Mouse (Mus musculus): ENCODE measurements around the gene Mfsd8. TPM values are rescaled to one million over a fixed set of nuclear protein-coding genes. Genes with fewer than 3 reads are reported as not detected.

Gene Mfsd8
- 3.9 and 13.7 TPM in 2 replicates for polyA plus RNA-seq (2012; rRNA removed; ENCODE audit: low replicate concordance)

GRCm38 (mm10) chr3:40846473-40846956, at the start of gene Mfsd8:
TSS of gene Mfsd8 (minus strand) at chr3:40846886.

DNA sequence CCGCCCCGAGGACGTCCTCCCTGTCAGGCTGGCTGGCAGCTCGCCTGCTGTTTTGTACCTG, 101 bp upstream of the Mfsd8 start, which contains the start of gene Abhd18:
Gene Abhd18 (plus strand): TSS at position 14 of the 61 bp plus-strand sequence.

DNA sequence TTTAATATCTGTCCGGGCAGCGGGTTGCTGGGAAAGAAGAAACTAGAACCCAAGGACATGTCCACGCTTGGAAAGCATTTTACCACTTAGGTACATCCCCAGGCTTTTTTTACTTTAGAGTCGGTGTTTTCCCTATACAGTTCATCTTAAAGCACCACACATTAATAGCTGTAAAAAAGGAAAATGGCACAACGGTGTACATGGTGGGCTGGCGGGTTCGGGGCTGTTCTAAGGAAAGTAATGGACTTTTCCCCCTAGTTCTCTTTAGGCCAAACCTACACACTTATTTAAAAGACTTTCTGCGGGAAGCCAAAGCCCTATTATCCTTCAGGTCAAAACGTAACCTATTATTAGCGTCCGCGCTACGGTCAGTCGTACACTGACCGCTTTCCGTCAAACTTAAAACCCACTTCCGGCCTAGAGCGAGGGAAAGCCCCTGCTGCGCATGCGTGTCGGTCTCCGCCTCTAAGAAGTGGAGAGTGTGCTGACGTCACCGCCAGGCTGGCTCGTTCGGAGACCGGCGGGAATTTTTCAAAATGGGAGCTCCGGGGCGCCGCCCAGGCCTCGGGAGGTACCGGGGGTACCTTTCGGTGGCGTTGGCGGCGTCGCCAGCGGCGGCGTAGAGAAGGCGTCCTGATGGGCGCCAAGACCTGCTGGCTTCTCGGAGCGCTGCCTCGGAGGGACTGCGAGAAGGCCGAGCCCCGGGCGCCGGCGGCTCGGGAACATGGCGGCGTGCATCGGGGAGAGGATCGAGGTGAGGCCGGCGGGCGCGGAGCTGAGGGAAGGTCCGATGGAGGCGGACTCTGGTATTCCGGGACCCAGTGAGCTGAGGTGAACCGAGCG, 46.9 kb downstream of the Mfsd8 start, which contains the start of gene Plk4:
Gene Plk4 (plus strand): TSS at position 490 of the 843 bp plus-strand sequence.

Other genes starting within 250 kb of the Mfsd8 start
- 0.07 and 0.09 TPM in 2 replicates for gene Slc25a31, start 138.0 kb downstream of the Mfsd8 start, polyA plus RNA-seq (2012; rRNA removed; ENCODE audit: low replicate concordance)
- gene Hspa4l, start 102.4 kb downstream of the Mfsd8 start, polyA plus RNA-seq (2012; rRNA removed; ENCODE audit: low replicate concordance), result 3.4 and 14.3 TPM in 2 replicates
- gene Plk4, start 46.9 kb downstream of the Mfsd8 start, polyA plus RNA-seq (2012; rRNA removed; ENCODE audit: low replicate concordance), result 1.9 and 2.1 TPM in 2 replicates
- 3.4 and 6.8 TPM in 2 replicates for gene Abhd18, start 84 bp upstream of the Mfsd8 start, polyA plus RNA-seq (2012; rRNA removed; ENCODE audit: low replicate concordance)
- gene 1700034I23Rik, start 55.7 kb upstream of the Mfsd8 start, polyA plus RNA-seq (2012; rRNA removed; ENCODE audit: low replicate concordance), result not detected in 2 replicates
- gene Larp1b, start 102.9 kb upstream of the Mfsd8 start, polyA plus RNA-seq (2012; rRNA removed; ENCODE audit: low replicate concordance), result 6.3 and 16.0 TPM in 2 replicates
- gene Pgrmc2, start 236.2 kb upstream of the Mfsd8 start, polyA plus RNA-seq (2012; rRNA removed; ENCODE audit: low replicate concordance), result 22.3 and 28.4 TPM in 2 replicates

Data from mammary gland, adult 2 months (tissue).